Mouse (Mus musculus): ENCODE measurements around the gene Erich6b. TPM values are rescaled to one million over a fixed set of nuclear protein-coding genes. Genes with fewer than 3 reads are reported as not detected.

Erich6b gene
- polyA plus RNA-seq, 2 experiments: not detected

DNA sequence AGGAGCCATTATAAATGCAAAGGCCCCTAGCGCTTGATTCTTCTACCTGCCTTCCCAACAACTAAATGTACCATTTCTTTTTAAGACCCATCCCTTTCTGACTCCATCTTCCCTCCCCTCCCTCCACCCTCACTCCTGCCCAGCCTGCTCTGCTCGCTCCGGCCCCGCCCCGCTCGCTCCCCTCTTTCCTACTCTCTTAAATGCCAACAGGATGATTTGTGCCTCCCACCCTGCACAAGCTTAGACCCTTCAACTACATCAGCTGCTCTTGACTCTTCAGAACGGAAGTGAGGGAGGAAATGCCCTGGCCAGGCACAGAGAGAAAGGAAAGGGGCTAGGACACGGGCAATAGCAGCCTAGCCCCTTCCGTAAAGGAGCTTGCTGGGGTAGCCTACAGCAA lies 4.0 kb downstream of the Erich6b start:
- no peak overlapping the region for H3K9ac ChIP-seq (ENCODE audit: low read depth, low read length, severe bottlenecking)
- DNase-seq (ENCODE audit: low spot score): no peak
- H3K27me3 ChIP-seq (ENCODE audit: control insufficient read depth, insufficient read depth, low read length): no peaks in the 10 kb centered on the region
- no peak for TF ChIP-seq POLR2A (IDR thresholded peaks at IDR 0.05; ENCODE audit: borderline replicate concordance, extremely low read depth, insufficient read depth, insufficient read length)
- ATAC-seq (ENCODE audit: low FRiP score, low read depth): no peak
- H3K4me2 ChIP-seq (replicated peaks; ENCODE audit: low read depth, low read length, severe bottlenecking): no peak overlapping the region; the same call in 1 of the 2 replicates
- no peaks in the 10 kb centered on the region for H3K9me3 ChIP-seq (ENCODE audit: control insufficient read depth, low read length)
- H3K27ac ChIP-seq (replicated peaks; ENCODE audit: low read depth, low read length): no peak overlapping the region
- no peak overlapping the region for H3K4me3 ChIP-seq (replicated peaks; ENCODE audit: low read length)
- no peaks in the 10 kb centered on the region for H3K36me3 ChIP-seq (ENCODE audit: control insufficient read depth, insufficient read depth, low read length)
- WGBS: 42% methylated on average over 9 of the region's 9 CpGs
- H3K4me1 ChIP-seq (ENCODE audit: control insufficient read depth, insufficient read depth, low read length): peaks cover 4% of the 10 kb centered on the region

DNA sequence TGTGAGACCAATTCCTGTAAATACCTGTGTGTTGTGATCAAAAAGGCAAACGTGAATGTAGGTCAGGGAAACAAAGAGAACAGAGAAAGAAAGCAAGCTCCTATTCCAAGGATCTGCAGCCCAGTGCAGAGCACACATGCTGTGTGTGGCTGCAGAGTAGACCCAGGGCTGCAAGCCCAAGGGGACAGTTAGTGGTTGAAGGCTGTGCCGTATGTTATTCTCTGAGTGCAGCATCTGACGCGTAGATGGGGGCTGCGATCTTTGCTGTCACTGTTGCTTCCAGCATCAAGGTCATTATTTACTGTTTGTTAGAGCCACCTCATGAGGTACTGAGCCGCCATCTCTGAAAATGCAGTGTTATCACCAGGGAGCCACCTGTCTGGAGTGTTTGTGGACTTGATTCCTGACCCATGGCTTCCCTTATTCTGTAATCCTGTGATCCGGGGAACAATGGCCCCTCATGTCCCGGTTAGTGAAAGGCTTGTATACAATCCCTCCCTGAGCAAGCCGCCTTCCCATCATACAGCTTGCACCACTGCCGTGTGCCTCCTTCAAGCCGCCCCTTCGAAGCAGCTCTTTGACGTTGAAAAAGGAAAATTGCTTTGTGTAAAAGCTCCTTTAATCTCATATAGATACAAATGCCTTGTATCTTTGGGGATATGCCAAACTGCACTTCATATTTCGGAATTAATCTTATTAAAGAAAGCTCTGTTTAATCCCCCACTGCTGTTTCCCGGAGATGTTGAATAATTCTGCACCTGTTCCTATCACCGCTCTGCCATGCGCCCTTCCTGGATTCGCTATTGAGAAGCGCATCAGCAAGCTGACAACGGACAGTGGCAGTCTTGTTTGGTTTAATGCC lies 5.1 kb downstream of the Erich6b start:
- no peak for TF ChIP-seq POLR2A (IDR thresholded peaks at IDR 0.05; ENCODE audit: borderline replicate concordance, extremely low read depth, insufficient read depth, insufficient read length)
- Histone ChIP-seq H3K27ac (replicated peaks; ENCODE audit: low read depth, low read length) (no peak overlapping the region), H3K4me1 (ENCODE audit: control insufficient read depth, insufficient read depth, low read length) (peaks cover 4% of the 10 kb centered on the region), H3K27me3 (ENCODE audit: control insufficient read depth, insufficient read depth, low read length) (no peaks in the 10 kb centered on the region), H3K4me2 (replicated peaks; ENCODE audit: low read depth, low read length, severe bottlenecking) (no peak overlapping the region), H3K4me3 (replicated peaks; ENCODE audit: low read length) (no peak overlapping the region), H3K9ac (ENCODE audit: low read depth, low read length, severe bottlenecking) (no peak overlapping the region), H3K36me3 (ENCODE audit: control insufficient read depth, insufficient read depth, low read length) (no peaks in the 10 kb centered on the region), H3K9me3 (ENCODE audit: control insufficient read depth, low read length) (no peaks in the 10 kb centered on the region)
- DNase-seq (ENCODE audit: low spot score) (no peak), ATAC-seq (ENCODE audit: low FRiP score, low read depth) (no peak)
- 70% methylated on average over 20 of the region's 20 CpGs for WGBS

DNA sequence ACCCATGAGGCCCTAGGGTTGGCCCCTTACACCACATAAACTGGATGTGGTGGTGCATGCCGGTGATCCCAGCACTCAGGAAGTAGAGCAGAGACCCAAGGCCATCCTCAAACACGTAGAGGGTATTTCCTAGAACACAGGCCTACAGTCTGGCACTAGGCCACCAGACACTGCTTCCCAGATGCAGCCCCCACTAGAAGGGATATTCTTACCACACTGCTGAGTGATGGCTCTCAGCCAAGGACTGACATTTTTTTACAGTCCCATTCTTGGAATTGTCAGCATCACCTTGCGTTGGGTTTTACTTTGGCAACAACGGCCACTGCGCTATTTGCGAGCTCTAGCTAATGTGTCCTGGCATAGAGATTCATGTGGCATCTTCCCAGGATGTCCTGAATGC lies 18.9 kb downstream of the Erich6b start:
- Histone ChIP-seq H3K27me3 (ENCODE audit: control insufficient read depth, insufficient read depth, low read length) (no peaks in the 10 kb centered on the region), H3K4me3 (replicated peaks; ENCODE audit: low read length) (no peak overlapping the region), H3K4me2 (replicated peaks; ENCODE audit: low read depth, low read length, severe bottlenecking) (no peak overlapping the region), H3K9me3 (ENCODE audit: control insufficient read depth, low read length) (no peaks in the 10 kb centered on the region), H3K36me3 (ENCODE audit: control insufficient read depth, insufficient read depth, low read length) (no peaks in the 10 kb centered on the region), H3K4me1 (ENCODE audit: control insufficient read depth, insufficient read depth, low read length) (0 out of 2 replicates have a peak, but pooled peaks cover 2% of the 10 kb centered on the region), H3K27ac (replicated peaks; ENCODE audit: low read depth, low read length) (no peak overlapping the region), H3K9ac (ENCODE audit: low read depth, low read length, severe bottlenecking) (no peak overlapping the region)
- ATAC-seq (ENCODE audit: low FRiP score, low read depth) (no peak), DNase-seq (ENCODE audit: low spot score) (no peak)
- TF ChIP-seq POLR2A (IDR thresholded peaks at IDR 0.05; ENCODE audit: borderline replicate concordance, extremely low read depth, insufficient read depth, insufficient read length): no peak
- 63% methylated on average over 6 of the region's 6 CpGs for WGBS

DNA sequence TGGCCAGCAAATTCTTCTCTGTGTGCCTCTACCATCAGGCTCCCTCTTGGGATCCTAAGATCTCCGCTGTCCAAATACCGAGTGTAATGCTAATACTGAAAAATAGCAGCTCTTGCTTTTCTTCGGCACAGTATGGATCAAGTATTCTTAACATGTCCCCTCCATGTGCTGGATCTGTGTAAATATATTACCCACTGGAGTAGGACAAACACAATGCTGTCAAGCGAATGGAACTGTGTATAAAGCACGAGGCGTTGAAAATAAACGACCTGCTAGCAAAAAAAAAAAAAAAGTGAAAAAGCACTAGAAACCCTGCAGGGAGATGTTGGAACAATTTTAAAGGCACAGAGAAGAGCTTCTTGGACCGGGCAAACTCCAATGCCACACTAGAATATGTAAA lies 19.5 kb downstream of the Erich6b start:
- Histone ChIP-seq H3K36me3 (ENCODE audit: control insufficient read depth, insufficient read depth, low read length) (no peaks in the 10 kb centered on the region), H3K4me2 (replicated peaks; ENCODE audit: low read depth, low read length, severe bottlenecking) (no peak overlapping the region), H3K27me3 (ENCODE audit: control insufficient read depth, insufficient read depth, low read length) (no peaks in the 10 kb centered on the region), H3K9ac (ENCODE audit: low read depth, low read length, severe bottlenecking) (no peak overlapping the region), H3K27ac (replicated peaks; ENCODE audit: low read depth, low read length) (no peak overlapping the region), H3K4me1 (ENCODE audit: control insufficient read depth, insufficient read depth, low read length) (0 out of 2 replicates have a peak, but pooled peaks cover 2% of the 10 kb centered on the region), H3K9me3 (ENCODE audit: control insufficient read depth, low read length) (no peaks in the 10 kb centered on the region), H3K4me3 (replicated peaks; ENCODE audit: low read length) (no peak overlapping the region)
- TF ChIP-seq POLR2A (IDR thresholded peaks at IDR 0.05; ENCODE audit: borderline replicate concordance, extremely low read depth, insufficient read depth, insufficient read length): no peak
- no peak for ATAC-seq (ENCODE audit: low FRiP score, low read depth)
- 62% methylated on average over 8 of the region's 8 CpGs for WGBS
- no peak for DNase-seq (ENCODE audit: low spot score)

DNA sequence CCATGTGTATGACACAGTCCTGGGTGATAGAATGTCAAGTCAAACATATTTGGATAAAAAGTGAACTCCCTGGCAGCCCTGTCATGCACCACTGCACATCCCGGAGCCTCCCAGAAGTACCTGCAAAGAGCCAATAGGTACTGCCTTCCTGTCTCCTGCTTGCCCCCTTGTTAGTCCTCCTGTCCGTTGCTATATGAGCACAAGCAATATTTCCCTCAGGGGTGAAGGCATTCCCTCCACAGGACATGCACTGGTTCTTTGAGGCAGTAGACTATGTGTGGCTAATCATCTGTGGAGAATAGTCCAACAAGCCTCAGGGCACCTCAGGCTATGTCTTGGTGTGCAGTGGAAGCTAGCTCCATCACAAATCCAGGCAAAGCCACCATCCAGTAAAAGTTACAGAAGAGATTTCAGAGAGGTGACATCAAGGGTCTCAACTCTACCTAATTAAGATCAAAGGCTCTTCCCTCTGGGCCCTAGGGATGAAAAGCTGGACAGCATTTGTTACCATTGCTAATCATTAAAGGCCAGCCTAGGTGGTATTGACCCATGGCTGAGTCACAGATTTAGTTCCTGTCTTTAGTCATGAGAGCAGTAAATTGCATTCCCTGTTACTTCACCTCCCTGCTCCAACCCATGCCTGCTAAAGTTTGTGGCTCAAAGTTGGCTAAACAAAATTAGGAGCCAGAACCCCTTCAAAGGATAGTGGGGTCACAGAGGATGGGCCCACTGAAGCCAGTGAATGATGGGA lies 23.5 kb downstream of the Erich6b start:
- DNase-seq (ENCODE audit: low spot score) (no peak), ATAC-seq (ENCODE audit: low FRiP score, low read depth) (no peak)
- H3K9ac ChIP-seq (ENCODE audit: low read depth, low read length, severe bottlenecking): no peak overlapping the region
- WGBS: 70% methylated on average over 2 of the region's 2 CpGs
- no peaks in the 10 kb centered on the region for H3K27me3 ChIP-seq (ENCODE audit: control insufficient read depth, insufficient read depth, low read length)
- H3K4me3 ChIP-seq (replicated peaks; ENCODE audit: low read length): no peak overlapping the region
- no peaks in the 10 kb centered on the region for H3K9me3 ChIP-seq (ENCODE audit: control insufficient read depth, low read length)
- 0 out of 2 replicates have a peak, but pooled peaks cover 2% of the 10 kb centered on the region for H3K4me1 ChIP-seq (ENCODE audit: control insufficient read depth, insufficient read depth, low read length)
- no peaks in the 10 kb centered on the region for H3K36me3 ChIP-seq (ENCODE audit: control insufficient read depth, insufficient read depth, low read length)
- TF ChIP-seq POLR2A (IDR thresholded peaks at IDR 0.05; ENCODE audit: borderline replicate concordance, extremely low read depth, insufficient read depth, insufficient read length): no peak
- H3K27ac ChIP-seq (replicated peaks; ENCODE audit: low read depth, low read length): no peak overlapping the region
- H3K4me2 ChIP-seq (replicated peaks; ENCODE audit: low read depth, low read length, severe bottlenecking): no peak overlapping the region
